Mouse (Mus musculus): ENCODE results near the gene Hectd4. TPM values are rescaled to one million over a fixed set of nuclear protein-coding genes. Genes with fewer than 3 reads are reported as not detected.

The Hectd4 gene
- total RNA-seq (2012; rRNA removed) (6.8 and 7.8 TPM in 2 replicates), total RNA-seq (2014; rRNA removed) (0.89 and 2.1 TPM in 2 replicates), polyA plus RNA-seq (2012; ENCODE audit: insufficient read length, low read depth) (4.3 and 6.0 TPM in 2 replicates)

DNA sequence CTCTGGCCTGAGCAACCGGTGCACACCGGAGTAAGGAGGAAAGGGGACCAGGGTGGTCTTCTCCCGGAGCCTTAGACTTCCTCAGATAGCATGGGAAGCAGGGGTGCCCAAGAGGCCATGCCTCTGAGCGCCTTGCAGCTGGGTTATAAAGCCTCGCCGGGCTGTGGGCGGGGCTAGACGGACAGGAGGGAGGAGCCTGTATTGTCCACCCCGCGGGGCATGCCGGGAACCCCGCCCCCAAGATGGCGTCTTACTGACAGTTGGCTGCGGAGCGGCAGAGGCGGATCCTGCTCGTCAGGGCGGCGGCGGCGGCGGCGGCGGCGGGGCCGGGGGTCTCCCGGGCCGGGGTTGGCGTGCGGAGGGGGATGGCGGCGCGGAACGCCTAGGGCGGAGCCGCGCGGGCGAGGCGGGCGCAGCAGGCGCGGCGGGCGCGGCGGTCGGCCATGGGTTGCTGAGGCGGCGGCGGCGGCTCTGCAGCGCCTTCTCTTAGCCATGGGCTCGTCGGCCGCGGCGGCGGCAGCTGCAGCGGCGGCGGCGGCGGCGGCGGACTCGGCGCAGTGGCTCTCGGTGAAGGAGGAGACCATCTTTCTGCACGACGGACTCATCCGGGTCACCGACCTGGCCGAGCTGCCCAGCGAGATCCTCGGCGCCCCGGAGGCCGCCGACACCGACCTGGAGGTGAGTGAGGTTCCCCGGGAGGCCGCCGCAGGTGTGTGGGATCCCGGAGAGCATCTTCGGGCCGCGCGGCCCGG, at the start of gene Hectd4:
Hectd4 (plus strand) TSS at position 240 of the 752 bp plus-strand sequence.
- Histone ChIP-seq H3K9me3 (replicated peaks; ENCODE audit: low read length) (no peaks in the 10 kb centered on the region), H3K79me2 (replicated peaks; ENCODE audit: control insufficient read depth, extremely low read depth, insufficient read depth, poor library complexity, severe bottlenecking) (peaks cover 10% of the 10 kb centered on the region), H3K4me1 (ENCODE audit: control insufficient read depth in 1 of 2, insufficient read depth in 2 of 2) (peaks cover 0 to 30% of the 10 kb centered on the region in 2 experiments; a peak in 2 of 4 replicates), H3K4me2 (ENCODE audit: insufficient read depth, low read depth, poor library complexity, severe bottlenecking) (peak within 1 kb of the TSS; percentile 74), H3K9ac (ENCODE audit: insufficient read depth, low read depth) (peak within 1 kb of the TSS; percentile 84), H3K4me3 (replicated peaks in 1 of 3; ENCODE audit: low read depth in 2 of 3, low read length in 2 of 3, poor library complexity in 1 of 3) (peak within 1 kb of the TSS; percentile 72 to 86 (median 84)), H3K27ac (ENCODE audit: insufficient read depth, low read depth) (peak within 1 kb of the TSS; percentile 23), H3K36me3 (replicated peaks in 1 of 2; ENCODE audit: control insufficient read depth in 1 of 2, insufficient read depth in 1 of 2, low read length in 1 of 2) (peaks cover 0 to 2% of the 10 kb centered on the region in 2 experiments), H3K27me3 (replicated peaks) (no peaks in the 10 kb centered on the region)
- TF ChIP-seq MAFK (IDR thresholded peaks at IDR 0.05; ENCODE audit: insufficient replicate concordance, low read length) (no peak), HCFC1 (IDR thresholded peaks at IDR 0.05; ENCODE audit: low read depth, low read length) (peak; percentile 73), POLR2AphosphoS2 (IDR thresholded peaks at IDR 0.05; ENCODE audit: low read depth, low read length) (no peak), POLR2A (IDR thresholded peaks at IDR 0.05; ENCODE audit: low read depth, low read length) (peak; percentile 90), SIN3A (IDR thresholded peaks at IDR 0.05; ENCODE audit: low read length) (no peak), MXI1 (IDR thresholded peaks at IDR 0.05; ENCODE audit: low read depth, low read length) (peak; percentile 53), MYC (IDR thresholded peaks at IDR 0.05; ENCODE audit: low read depth, low read length) (no peak), USF2 (conservative IDR thresholded peaks at IDR 0.05; ENCODE audit: low read depth, low read length) (no peak), JUND (conservative IDR thresholded peaks at IDR 0.05; ENCODE audit: low read depth, low read length) (no peak), ZMIZ1 (IDR thresholded peaks at IDR 0.05; ENCODE audit: low read depth, low read length) (peak; percentile 61; the same call in 1 of the 2 replicates), TBP (conservative IDR thresholded peaks at IDR 0.05; ENCODE audit: low read depth, low read length) (peak; percentile 97), KAT2A (IDR thresholded peaks at IDR 0.05; ENCODE audit: insufficient replicate concordance, low read length) (0 out of 2 replicates have a peak, but pooled peaks have one; percentile 29), NRF1 (IDR thresholded peaks at IDR 0.05; ENCODE audit: low read depth, low read length) (peak; percentile 56), ZKSCAN1 (IDR thresholded peaks at IDR 0.05; ENCODE audit: borderline replicate concordance, low read depth, low read length) (no peak), ZNF384 (IDR thresholded peaks at IDR 0.05; ENCODE audit: low read depth, low read length) (no peak), MEF2A (IDR thresholded peaks at IDR 0.05; ENCODE audit: borderline replicate concordance, low read depth, low read length) (no peak), JUN (IDR thresholded peaks at IDR 0.05; ENCODE audit: insufficient read depth, low read depth, low read length) (no peak), RCOR1 (conservative IDR thresholded peaks at IDR 0.05; ENCODE audit: low read depth, low read length) (no peak), TCF12 (IDR thresholded peaks at IDR 0.05; ENCODE audit: low read depth, low read length) (peak; percentile 90), NELFE (IDR thresholded peaks at IDR 0.05; ENCODE audit: low read depth, low read length) (peak; percentile 86), CHD1 (IDR thresholded peaks at IDR 0.05; ENCODE audit: low read depth, low read length) (no peak), ELF1 (IDR thresholded peaks at IDR 0.05; ENCODE audit: low read depth, low read length) (peak; percentile 20; the same call in 1 of the 2 replicates), ZC3H11A (IDR thresholded peaks at IDR 0.05; ENCODE audit: low read depth, low read length) (no peak)
- in situ Hi-C loops (cut with MboI; ENCODE audit: low pct_ligation_motif_present, low pct_unique_long_range_greater_than_20kb, low sequenced_read_pairs) (no loop called here), dilution Hi-C loops (cut with MboI; ENCODE audit: extremely low pct_ligation_motif_present, extremely low pct_unique_long_range_greater_than_20kb, low sequenced_read_pairs) (no loop called here)
- peak; percentile 95 for DNase-seq (ENCODE audit: extremely low read depth)
